Mouse (Mus musculus): Measurements from ENCODE around the gene Amh.

The Amh gene

DNA sequence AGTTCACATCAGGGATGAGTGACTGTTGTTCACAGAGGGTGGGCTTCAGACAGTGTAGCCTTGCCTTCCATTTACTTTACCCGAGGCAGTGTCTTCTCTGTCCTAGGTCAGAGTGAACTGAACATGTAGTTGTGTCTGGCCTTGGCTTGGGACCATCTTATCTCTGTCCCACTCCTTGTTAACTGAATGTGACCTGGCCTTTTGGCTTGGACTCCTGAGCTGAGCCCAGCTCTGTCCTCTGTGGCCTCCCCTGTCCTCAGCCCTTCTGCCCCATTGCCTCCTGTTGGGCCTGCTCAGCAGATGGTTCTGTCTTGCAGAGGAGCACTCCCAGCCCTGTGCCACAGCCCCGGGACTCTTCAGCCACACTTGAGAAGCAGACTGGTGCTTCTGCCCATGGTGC is 17.5 kb upstream of the Amh start:
- no peak for DNase-seq

DNA sequence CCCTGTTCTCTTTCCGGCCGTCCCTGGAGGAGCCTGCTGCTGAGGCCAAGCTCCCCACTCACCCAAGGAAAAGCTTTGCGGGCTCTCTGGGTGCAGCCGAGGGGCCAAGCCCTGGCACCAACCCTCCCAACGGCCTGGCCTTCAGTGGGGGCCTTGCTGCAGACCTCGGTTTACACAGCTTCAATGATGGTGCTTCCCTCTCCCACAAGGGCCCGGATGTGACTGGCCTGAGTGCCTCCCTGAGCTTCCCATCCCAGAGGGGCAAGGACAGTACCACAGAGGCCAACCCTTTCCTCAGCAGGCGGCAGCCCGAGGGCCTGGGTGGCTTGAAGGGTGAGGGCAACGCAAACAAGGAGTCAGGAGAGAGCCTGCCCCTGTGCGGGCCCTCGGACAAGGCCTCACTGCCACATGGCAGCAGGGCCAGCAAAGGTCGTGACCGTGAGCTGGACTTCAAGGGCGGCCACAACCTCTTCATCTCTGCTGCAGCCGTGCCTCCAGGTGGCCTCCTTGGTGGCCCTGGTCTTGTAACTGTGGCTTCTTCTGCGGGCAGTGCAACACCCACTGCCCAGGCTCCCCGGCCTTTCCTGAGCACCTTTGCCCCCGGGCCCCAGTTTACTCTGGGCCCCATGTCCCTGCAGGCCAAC is 14.2 kb upstream of the Amh start:
- no peak for DNase-seq

DNA sequence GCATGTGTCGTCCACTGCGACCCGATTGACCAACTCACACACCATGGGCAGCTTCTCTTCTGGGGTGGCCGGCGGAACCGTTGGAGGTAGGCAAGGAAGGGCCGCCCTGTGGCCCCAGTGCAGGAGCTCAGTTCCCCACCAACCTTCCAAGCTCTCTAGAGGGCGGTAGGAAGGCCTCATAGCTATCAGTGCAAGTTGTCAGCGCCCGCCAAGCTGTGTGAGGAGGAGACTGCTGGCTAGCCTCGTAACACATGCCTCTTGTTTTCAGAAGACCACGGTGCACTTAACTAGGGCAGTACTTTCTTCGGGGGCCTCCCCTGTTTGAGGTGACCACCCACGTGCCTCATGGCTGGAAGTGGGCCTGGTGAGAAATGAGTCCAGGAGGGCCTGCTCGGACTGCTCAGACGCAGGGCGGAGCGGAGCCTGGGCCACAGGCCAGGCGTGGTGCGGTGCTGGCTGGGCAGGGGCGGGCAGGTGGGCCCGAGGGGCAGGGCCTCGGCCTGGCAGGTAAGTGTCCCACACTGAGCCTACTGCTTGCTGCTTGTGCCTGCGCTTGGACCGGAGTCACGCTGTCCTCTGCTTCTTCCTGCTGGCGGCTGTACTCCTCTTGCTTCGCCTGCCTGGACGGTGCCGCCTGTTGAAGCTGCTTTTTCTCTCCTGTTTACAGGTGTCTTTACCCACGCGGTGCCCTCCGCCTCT is 13.4 kb upstream of the Amh start:
- DNase-seq: peak; percentile 60

- DNase-seq: peak; percentile 75
Measured at GRCm38 (mm10) chr10:80792175-80793032, 12.6 kb upstream of the Amh start.

DNA sequence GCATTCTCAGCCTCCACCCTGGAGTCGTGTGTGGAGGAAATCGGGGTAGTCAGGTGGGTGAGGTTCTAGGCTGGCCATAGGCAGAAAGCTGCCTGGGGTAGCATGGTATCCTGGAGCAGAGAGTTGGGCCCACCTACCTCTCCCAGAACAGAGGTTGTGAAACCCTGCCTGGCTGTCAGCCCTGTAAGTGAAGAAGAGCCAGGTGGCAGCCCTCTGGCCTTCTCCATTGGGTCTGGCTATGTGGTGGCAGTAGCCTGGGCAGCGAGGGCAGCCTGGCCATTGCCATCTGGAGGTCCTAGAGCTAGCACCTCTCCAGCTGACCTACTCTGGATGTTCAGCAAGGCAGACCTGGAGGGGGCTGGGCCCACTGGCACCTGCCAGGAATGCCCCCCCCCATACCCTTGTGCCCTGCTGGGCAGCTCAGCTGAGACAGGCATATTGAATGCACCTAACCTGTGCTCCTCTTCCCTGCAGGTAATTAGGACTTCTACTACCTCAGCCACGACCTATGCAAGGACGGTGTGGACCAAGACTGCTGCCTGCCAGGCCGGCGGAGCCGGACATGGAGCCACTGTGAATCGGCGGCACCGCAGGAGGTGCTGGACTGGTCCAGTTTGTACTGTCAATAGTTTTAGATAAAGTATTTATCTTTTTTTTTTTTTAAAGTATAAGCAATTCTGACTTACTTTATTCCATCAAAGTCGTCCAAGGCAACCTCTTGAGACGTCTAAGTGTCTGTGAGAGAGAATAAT is 11.8 kb upstream of the Amh start:
- DNase-seq: peak; percentile 69

DNA sequence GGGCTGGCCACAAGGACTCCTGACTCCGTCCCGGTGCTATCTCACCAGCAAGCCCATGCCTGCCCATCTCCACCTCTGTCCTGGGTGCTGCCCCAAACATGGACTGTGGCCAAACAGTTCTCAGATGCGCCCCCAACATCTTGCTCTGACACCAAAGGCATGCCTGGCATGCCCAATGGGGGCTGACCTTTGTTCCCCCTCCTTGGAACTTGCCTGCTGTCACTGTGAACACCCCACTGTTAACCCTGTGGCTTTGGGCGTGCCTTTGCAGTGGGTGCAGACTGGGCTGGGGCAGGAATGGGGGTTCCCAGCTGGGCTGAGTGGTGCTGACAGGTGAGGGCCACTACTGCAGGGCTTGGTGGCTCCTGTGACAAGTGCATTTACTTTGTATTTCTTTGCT is 11.2 kb upstream of the Amh start:
- no peak for DNase-seq

- DNase-seq: no peak
Measured at GRCm38 (mm10) chr10:80794750-80795149, 10.3 kb upstream of the Amh start.

- no peak for DNase-seq
Measured at GRCm38 (mm10) chr10:80796307-80796848, 8.7 kb upstream of the Amh start.

DNA sequence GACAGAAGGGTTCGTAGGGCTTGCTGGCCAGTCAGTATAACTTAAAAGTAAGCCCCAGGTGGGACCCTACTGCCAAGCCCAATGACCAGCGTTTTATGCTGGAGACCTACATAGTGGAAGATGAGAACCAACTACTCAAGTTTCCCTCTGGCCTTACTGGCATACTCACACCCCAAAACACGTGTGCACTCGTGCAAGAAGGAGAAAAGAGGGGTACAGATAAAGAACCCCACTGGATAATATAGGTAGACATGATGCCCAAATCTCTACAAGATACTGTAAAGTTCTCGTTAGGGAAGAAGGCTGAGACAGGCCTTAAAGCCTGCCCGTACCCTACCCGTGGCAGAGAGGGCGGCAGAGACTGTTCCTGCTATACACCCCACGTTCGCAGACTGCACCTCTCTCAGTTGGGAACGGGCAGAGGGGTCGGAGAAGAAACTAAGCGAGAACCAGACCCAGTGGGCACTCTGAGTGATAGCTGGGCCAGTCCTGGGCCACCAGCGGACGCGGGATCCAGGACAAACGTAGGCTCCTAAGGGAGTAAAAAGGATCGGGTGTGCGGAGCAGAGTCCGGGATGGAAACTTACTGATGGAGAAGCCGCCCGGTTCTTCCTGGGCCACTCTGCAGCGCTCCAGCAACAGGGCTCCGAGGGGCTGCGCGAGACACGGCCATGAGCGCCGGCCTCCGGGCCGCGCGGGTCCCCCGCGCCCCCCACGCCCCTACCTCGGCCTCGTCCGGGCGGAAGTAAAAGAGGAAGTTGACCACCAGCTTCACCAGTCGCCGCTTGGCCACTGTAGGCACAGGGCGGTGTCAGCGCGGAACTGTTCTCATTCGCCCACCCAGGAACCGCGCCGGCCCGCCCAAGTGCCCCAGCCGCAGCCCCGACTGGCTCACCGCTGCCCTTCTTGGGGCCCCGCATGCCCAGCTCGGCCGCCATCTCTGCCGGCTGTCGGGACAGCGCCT is 7.6 kb upstream of the Amh start:
- DNase-seq: no peak

- peak; percentile 97 for DNase-seq
Measured at GRCm38 (mm10) chr10:80798150-80799006, 6.7 kb upstream of the Amh start, which contains the start of the genes Sf3a2 and Plekhj1. TSS of gene Sf3a2 (plus strand) at chr10:80798198. TSS of gene Plekhj1 (minus strand) at chr10:80798626.

DNA sequence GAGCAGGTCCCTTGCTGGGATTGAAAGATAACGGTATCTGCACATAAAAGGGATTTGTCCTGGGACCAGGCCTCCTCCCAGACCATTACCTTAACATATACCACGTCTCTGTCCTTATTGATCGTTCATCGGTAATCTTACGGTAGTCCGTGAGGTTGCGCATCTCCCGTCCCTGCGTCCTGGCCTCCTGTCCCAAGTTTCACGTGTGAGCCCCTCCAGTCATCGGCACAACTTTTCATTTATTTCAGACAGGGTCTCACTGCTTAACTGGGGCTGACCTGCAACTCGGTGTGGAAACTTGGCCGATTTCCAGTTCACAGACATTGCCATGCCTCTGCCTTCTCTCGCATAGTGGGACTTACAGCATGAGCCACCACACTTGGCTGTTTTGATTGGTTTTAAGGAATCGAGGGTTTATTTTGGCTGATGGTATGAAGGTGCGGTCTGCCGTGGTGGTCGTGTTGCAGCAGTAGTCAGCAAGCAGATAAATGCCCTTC is 5.9 kb upstream of the Amh start:
- no peak for DNase-seq

DNA sequence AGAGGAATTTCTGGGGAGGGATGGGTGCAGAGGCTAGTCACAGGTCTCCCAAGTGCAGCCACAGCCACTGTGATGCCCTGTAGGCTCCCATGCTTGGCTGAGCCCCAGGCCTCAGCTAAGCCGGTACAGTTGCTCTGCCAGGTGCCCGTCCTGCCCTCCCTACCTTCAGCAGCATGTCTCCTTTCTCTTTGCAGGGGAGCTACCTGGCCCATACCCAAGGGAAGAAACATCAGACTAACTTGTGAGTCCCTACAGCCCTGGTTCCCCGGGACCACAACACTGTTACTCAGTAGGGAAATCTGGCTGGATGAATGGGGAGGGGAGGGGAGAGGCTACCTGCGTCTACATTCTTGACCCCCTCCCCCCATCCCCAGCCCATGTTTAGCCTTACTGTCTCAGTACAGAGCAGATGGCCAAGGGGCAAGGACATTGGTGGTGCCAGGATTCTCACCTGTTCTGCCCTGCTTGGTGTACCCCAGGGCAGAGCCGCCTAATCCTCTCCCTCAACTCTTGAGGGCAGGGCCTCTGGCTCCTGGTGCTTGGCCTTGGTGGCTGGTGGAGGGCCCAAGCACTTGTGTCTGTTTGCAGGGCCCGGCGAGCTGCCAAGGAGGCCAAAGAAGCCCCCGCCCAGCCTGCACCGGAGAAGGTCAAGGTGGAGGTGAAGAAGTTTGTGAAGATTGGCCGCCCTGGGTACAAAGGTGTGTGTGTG is 2.7 kb upstream of the Amh start:
- no peak for DNase-seq

GRCm38 (mm10) chr10:80802996-80803395 is 2.0 kb upstream of the Amh start:
- DNase-seq: no peak

DNA sequence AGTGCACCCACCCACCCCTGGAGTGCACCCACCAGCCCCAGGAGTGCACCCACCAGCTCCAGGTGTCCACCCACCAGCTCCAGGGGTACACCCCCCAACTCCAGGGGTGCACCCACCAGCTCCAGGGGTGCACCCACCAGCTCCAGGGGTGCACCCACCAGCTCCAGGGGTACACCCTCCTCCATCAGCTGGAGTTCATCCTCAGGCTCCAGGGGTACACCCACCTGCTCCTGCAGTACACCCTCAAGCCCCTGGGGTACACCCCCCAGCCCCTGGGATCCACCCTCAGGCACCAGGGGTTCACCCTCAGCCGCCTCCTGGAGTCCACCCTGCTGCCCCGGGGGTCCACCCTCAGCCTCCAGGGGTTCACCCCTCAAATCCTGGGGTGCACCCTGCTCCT is 703 bp upstream of the Amh start:
- DNase-seq: no peak

DNA sequence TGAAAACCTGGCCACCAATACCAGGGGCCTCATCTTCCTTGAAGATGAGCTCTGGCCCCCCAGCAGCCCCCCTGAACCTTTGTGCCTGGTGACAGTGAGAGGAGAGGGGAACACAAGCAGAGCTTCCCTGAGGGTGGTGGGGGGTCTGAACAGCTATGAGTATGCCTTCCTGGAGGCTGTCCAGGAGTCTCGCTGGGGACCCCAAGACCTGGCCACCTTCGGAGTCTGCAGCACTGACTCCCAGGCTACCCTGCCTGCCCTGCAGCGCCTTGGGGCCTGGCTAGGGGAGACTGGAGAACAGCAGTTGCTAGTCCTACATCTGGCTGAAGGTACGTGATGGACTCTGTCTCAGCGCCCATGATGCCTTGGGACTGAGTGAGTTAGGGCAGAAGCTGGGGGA is 279 bp downstream of the Amh start:
- DNase-seq: no peak

DNA sequence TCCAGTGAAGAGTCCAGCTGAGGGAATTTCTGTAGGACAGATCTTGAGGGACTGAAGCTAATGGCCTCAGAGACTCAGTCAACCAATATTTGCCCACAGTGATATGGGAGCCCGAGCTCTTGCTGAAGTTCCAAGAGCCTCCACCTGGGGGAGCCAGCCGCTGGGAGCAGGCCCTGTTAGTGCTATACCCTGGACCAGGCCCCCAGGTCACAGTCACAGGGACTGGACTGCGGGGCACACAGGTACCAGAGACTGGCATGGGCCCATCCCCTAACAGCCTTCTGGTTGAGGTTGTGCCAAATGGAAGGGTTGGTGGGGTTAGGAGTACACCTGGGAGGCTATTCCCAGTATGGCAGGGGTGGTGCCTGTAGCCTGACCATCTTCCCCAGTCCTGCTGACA is 882 bp downstream of the Amh start:
- DNase-seq: peak; percentile 85

DNA sequence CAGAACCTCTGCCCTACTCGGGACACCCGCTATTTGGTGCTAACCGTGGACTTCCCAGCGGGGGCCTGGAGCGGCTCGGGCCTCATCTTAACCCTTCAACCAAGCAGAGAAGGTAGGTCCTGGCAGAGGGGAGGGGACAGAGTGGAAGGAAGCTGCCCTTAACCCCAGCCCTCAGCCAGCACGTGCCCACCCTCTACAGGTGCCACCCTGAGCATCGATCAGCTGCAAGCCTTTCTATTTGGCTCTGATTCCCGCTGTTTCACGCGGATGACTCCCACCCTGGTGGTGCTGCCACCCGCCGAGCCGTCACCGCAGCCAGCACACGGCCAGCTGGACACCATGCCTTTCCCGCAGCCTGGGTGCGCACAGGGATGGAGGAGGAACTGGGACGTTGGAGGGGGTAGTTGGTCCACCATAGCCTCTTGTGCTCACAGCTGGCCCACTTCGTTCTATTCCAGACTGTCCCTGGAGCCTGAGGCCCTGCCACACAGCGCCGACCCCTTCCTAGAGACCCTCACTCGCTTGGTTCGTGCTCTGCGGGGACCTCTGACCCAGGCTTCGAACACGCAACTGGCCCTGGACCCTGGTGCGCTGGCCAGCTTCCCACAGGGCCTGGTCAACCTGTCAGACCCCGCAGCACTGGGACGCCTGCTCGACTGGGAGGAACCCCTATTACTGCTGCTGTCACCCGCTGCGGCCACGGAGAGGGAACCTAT is 1.5 kb downstream of the Amh start:
- no peak for DNase-seq

DNA sequence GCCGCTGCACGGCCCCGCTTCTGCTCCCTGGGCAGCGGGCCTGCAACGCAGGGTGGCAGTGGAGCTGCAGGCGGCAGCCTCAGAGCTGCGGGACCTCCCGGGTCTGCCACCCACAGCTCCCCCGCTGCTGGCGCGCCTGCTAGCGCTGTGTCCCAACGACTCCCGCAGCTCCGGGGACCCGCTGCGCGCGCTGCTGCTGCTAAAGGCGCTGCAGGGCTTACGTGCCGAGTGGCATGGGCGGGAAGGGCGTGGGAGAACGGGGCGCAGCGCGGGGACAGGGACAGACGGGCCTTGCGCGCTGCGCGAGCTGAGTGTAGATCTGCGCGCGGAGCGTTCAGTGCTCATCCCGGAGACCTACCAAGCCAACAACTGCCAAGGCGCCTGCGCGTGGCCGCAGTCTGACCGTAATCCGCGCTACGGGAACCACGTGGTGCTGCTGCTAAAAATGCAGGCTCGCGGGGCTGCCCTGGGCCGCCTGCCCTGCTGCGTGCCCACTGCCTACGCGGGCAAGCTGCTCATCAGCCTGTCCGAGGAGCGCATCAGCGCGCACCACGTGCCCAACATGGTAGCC is 2.1 kb downstream of the Amh start:
- DNase-seq: peak; percentile 81
